Mouse (Mus musculus) megakaryocyte, adult 5-6 weeks (primary cell): ENCODE data around the gene Usp24. TPM values are rescaled to one million over a fixed set of nuclear protein-coding genes. Genes with fewer than 3 reads are reported as not detected.

Experiments used
- ATAC-seq: 2 replicates; pipeline ENCODE4 v1.8.0; 2016; ENCODE audit warnings: mild to moderate bottlenecking, inconsistent platforms; ENCODE audit not compliant: poor library complexity, severe bottlenecking
- total RNA-seq, 2 experiments: library from RNA; stranded (forward) in 1 of 2; stranded (reverse) in 1 of 2; fragments of 153-499, 151-499 nt in 1 of 2; fragments of 221-1000, 200-1000 nt in 1 of 2; gene quantifications; 2 replicates each; pipeline versions ENCODE4 v1.2.3 to v1.2.4; 2015 to 2017

The Usp24 gene
- total RNA-seq, 2 experiments from 2014 or later = 16.3 to 17.1 TPM

- no peak for ATAC-seq
These were observed 164.5 kb downstream of the Usp24 start for GRCm38 (mm10) chr4:106480545-106480944.

- no peak for ATAC-seq
These were observed 167.3 kb downstream of the Usp24 start for GRCm38 (mm10) chr4:106483215-106483727.

GRCm38 (mm10) chr4:106483831-106484230, 167.8 kb downstream of the Usp24 start:
- ATAC-seq = no peak

GRCm38 (mm10) chr4:106490620-106491019, 174.6 kb downstream of the Usp24 start:
- no peak for ATAC-seq

Other genes with a start within 250 kb of the Usp24 start
- 0.09 TPM in 1 of 2 replicates, not detected in the other for gene Pcsk9, start 148.1 kb downstream of the Usp24 start, total RNA-seq (2015)
- gene Pcsk9, start 148.1 kb downstream of the Usp24 start, total RNA-seq (2017) = not detected in 2 replicates
- gene Bsnd, start 176.1 kb downstream of the Usp24 start, total RNA-seq (2015) = not detected in 2 replicates
- not detected in 2 replicates for gene Bsnd, start 176.1 kb downstream of the Usp24 start, total RNA-seq (2017)
- 6.2 and 7.6 TPM in 2 replicates for gene Dhcr24, start 244.8 kb downstream of the Usp24 start, total RNA-seq (2015)
- gene Dhcr24, start 244.8 kb downstream of the Usp24 start, total RNA-seq (2017) = 5.4 and 5.7 TPM in 2 replicates